Mouse (Mus musculus): Measurements from ENCODE around the gene Olfr109. TPM values are rescaled to one million over a fixed set of nuclear protein-coding genes. Genes with fewer than 3 reads are reported as not detected.
A peak's percentile ranks its signal among the peaks of the same experiment; 100 is the strongest.

Olfr109 gene
- not detected in 2 replicates for total RNA-seq (2015)
- not detected in 2 replicates for total RNA-seq (2017)

GRCm38 (mm10) chr17:37458616-37459015 lies at the start of gene Olfr109:
Gene Olfr109 (plus strand): TSS chr17:37458916.
- ATAC-seq (ENCODE audit: poor library complexity, severe bottlenecking): no peak

GRCm38 (mm10) chr17:37413380-37413779 lies 45.3 kb upstream of the Olfr109 start:
- no peak for ATAC-seq (ENCODE audit: poor library complexity, severe bottlenecking)

GRCm38 (mm10) chr17:37445180-37445579 lies 13.5 kb upstream of the Olfr109 start, which contains the start of gene Olfr108:
Gene Olfr108 (plus strand): TSS chr17:37445480.
- no peak for ATAC-seq (ENCODE audit: poor library complexity, severe bottlenecking)

DNA sequence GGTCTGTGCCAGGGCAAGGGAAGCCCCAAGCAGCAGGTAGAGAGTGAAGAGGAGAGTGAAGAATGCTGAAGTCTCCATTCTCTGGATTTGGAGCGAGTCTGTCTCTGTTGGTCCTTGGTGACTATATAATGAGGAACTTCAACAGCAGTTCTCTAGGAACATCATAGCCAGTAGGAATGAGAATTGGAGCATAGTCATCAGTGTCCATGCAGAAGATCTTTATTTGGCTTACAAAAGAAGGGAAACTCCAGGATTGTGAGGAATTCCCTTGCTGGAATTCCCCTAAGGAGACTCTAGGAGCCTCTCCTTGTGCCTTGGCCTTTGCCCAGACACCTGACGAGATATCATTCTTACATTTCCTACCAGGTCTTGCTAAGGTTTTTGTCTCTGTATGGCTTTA lies 24.7 kb downstream of the Olfr109 start, which contains the start of gene H2-M2:
TSS of gene H2-M2 (minus strand) at position 101 of the 400 bp plus-strand sequence.
- ATAC-seq (ENCODE audit: poor library complexity, severe bottlenecking): no peak

DNA sequence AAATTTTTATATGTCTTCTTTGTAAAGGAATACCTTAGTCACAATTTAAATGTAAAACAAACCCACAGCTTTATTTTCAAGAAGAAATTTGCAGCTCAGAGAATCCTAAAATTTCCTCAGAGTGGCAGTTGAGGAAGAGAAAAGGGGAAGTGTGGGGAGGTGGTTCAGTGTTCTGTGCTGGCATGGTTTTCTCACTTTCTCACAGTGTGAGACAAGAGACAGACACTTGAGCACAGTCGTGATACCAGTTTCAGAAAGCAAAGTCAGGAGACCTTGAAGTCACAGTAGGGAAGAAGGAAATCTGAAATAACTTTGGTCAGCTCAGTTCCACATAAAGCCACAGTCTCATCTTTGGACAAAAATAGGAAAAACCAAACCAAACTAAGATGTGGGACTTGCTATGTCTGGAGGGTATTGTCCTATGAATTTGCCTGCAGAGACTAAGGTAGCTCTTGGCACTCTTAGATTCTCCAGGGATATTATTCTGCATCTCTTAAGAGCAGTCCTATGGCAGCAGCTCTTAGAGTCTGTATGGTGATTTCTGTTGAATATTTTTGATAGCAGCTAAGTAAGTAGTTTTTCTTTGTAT lies 33.3 kb downstream of the Olfr109 start, which contains the start of gene Olfr110:
TSS of gene Olfr110 (plus strand) at position 539 of the 589 bp plus-strand sequence.
- peak; percentile 80 for ATAC-seq (ENCODE audit: poor library complexity, severe bottlenecking)

GRCm38 (mm10) chr17:37507730-37508129 lies 49.0 kb downstream of the Olfr109 start, which contains the start of gene Olfr111:
Gene Olfr111 (plus strand): TSS chr17:37508030.
- ATAC-seq (ENCODE audit: poor library complexity, severe bottlenecking): no peak

Other genes starting within 250 kb of the Olfr109 start
- gene Olfr95, start 245.8 kb upstream of the Olfr109 start, total RNA-seq (2015): not detected in 2 replicates
- 0.04 TPM in 1 of 2 replicates, not detected in the other for gene Olfr95, start 245.8 kb upstream of the Olfr109 start, total RNA-seq (2017)
- not detected in 2 replicates for gene Olfr96, start 238.8 kb upstream of the Olfr109 start, total RNA-seq (2015)
- gene Olfr96, start 238.8 kb upstream of the Olfr109 start, total RNA-seq (2017): not detected in 2 replicates
- gene Olfr97, start 221.6 kb upstream of the Olfr109 start, total RNA-seq (2015): not detected in 2 replicates
- not detected in 2 replicates for gene Olfr97, start 221.6 kb upstream of the Olfr109 start, total RNA-seq (2017)
- not detected in 2 replicates for gene Olfr98, start 195.2 kb upstream of the Olfr109 start, total RNA-seq (2015)
- not detected in 2 replicates for gene Olfr98, start 195.2 kb upstream of the Olfr109 start, total RNA-seq (2017)
- gene H2-M3, start 188.7 kb upstream of the Olfr109 start, total RNA-seq (2015): 17.4 and 20.9 TPM in 2 replicates
- 42.3 and 45.1 TPM in 2 replicates for gene H2-M3, start 188.7 kb upstream of the Olfr109 start, total RNA-seq (2017)
- not detected in 2 replicates for gene Olfr99, start 175.5 kb upstream of the Olfr109 start, total RNA-seq (2015)
- gene Olfr99, start 175.5 kb upstream of the Olfr109 start, total RNA-seq (2017): not detected in 2 replicates
- not detected in 2 replicates for gene Olfr101, start 154.6 kb upstream of the Olfr109 start, total RNA-seq (2015)
- gene Olfr101, start 154.6 kb upstream of the Olfr109 start, total RNA-seq (2017): not detected in 2 replicates
- gene Olfr102, start 141.9 kb upstream of the Olfr109 start, total RNA-seq (2015): not detected in 2 replicates
- gene Olfr102, start 141.9 kb upstream of the Olfr109 start, total RNA-seq (2017): not detected in 2 replicates
- not detected in 2 replicates for gene Olfr103, start 119.2 kb upstream of the Olfr109 start, total RNA-seq (2015)
- gene Olfr103, start 119.2 kb upstream of the Olfr109 start, total RNA-seq (2017): not detected in 2 replicates
- gene Olfr104-ps, start 99.3 kb upstream of the Olfr109 start, total RNA-seq (2015): not detected in 2 replicates
- not detected in 2 replicates for gene Olfr104-ps, start 99.3 kb upstream of the Olfr109 start, total RNA-seq (2017)
- gene Olfr105-ps, start 79.9 kb upstream of the Olfr109 start, total RNA-seq (2015): not detected in 2 replicates
- not detected in 2 replicates for gene Olfr105-ps, start 79.9 kb upstream of the Olfr109 start, total RNA-seq (2017)
- gene Olfr106-ps, start 68.5 kb upstream of the Olfr109 start, total RNA-seq (2015): not detected in 2 replicates
- not detected in 2 replicates for gene Olfr106-ps, start 68.5 kb upstream of the Olfr109 start, total RNA-seq (2017)
- not detected in 2 replicates for gene Olfr107, start 59.7 kb upstream of the Olfr109 start, total RNA-seq (2015)
- gene Olfr107, start 59.7 kb upstream of the Olfr109 start, total RNA-seq (2017): not detected in 2 replicates
- gene Olfr108, start 13.4 kb upstream of the Olfr109 start, total RNA-seq (2015): not detected in 2 replicates
- not detected in 2 replicates for gene Olfr108, start 13.4 kb upstream of the Olfr109 start, total RNA-seq (2017)
- gene H2-M2, start 24.6 kb downstream of the Olfr109 start, total RNA-seq (2015): 0.62 TPM in 1 of 2 replicates, not detected in the other
- not detected in 2 replicates for gene H2-M2, start 24.6 kb downstream of the Olfr109 start, total RNA-seq (2017)
- not detected in 2 replicates for gene Olfr110, start 33.6 kb downstream of the Olfr109 start, total RNA-seq (2015)
- not detected in 2 replicates for gene Olfr110, start 33.6 kb downstream of the Olfr109 start, total RNA-seq (2017)
- not detected in 2 replicates for gene Olfr111, start 49.1 kb downstream of the Olfr109 start, total RNA-seq (2015)
- not detected in 2 replicates for gene Olfr111, start 49.1 kb downstream of the Olfr109 start, total RNA-seq (2017)
- gene Olfr112, start 110.5 kb downstream of the Olfr109 start, total RNA-seq (2015): not detected in 2 replicates
- not detected in 2 replicates for gene Olfr112, start 110.5 kb downstream of the Olfr109 start, total RNA-seq (2017)
- not detected in 2 replicates for gene Olfr113, start 118.7 kb downstream of the Olfr109 start, total RNA-seq (2015)
- not detected in 2 replicates for gene Olfr113, start 118.7 kb downstream of the Olfr109 start, total RNA-seq (2017)
- not detected in 2 replicates for gene Olfr114, start 133.8 kb downstream of the Olfr109 start, total RNA-seq (2015)
- not detected in 2 replicates for gene Olfr114, start 133.8 kb downstream of the Olfr109 start, total RNA-seq (2017)
- gene Olfr115, start 168.2 kb downstream of the Olfr109 start, total RNA-seq (2015): not detected in 2 replicates
- gene Olfr115, start 168.2 kb downstream of the Olfr109 start, total RNA-seq (2017): not detected in 2 replicates
- gene Olfr116, start 168.3 kb downstream of the Olfr109 start, total RNA-seq (2015): not detected in 2 replicates
- not detected in 2 replicates for gene Olfr116, start 168.3 kb downstream of the Olfr109 start, total RNA-seq (2017)
- gene Olfr117, start 204.9 kb downstream of the Olfr109 start, total RNA-seq (2015): not detected in 2 replicates
- not detected in 2 replicates for gene Olfr117, start 204.9 kb downstream of the Olfr109 start, total RNA-seq (2017)
- not detected in 2 replicates for gene Olfr118, start 208.1 kb downstream of the Olfr109 start, total RNA-seq (2015)
- not detected in 2 replicates for gene Olfr118, start 208.1 kb downstream of the Olfr109 start, total RNA-seq (2017)
- gene Olfr119, start 237.6 kb downstream of the Olfr109 start, total RNA-seq (2015): not detected in 2 replicates
- not detected in 2 replicates for gene Olfr119, start 237.6 kb downstream of the Olfr109 start, total RNA-seq (2017)

Data from megakaryocyte, adult 5-6 weeks (primary cell).